Mouse (Mus musculus): ENCODE measurements around the gene Topbp1. TPM values are rescaled to one million over a fixed set of nuclear protein-coding genes. Genes with fewer than 3 reads are reported as not detected.

Gene Topbp1
- 10 to 100 TPM; 85.9 to 89.6 TPM for total RNA-seq (2023)

GRCm38 (mm10) chr9:103304927-103305326 lies at the start of gene Topbp1, which contains the start of gene 1300017J02Rik:
Topbp1 (plus strand) TSS chr9:103305215.
1300017J02Rik (minus strand) TSS chr9:103305082.

GRCm38 (mm10) chr9:103365290-103366247 lies 60.6 kb downstream of the Topbp1 start, which contains the start of gene Cdv3:
Cdv3 (minus strand) TSS chr9:103365840.

Other genes starting within 250 kb of the Topbp1 start
- under 1 TPM; 0.64 to 0.65 TPM for gene Rab6b, start 193.4 kb upstream of the Topbp1 start, total RNA-seq (2023)
- gene Srprb, start 103.1 kb upstream of the Topbp1 start, total RNA-seq (2023) = 10 to 100 TPM; 20.2 to 20.6 TPM
- gene Gm20425, start 74.9 kb upstream of the Topbp1 start, total RNA-seq (2023) = under 1 TPM in 1 of 2 experiments, not detected in 1; 0.81 TPM
- gene Trf, start 74.8 kb upstream of the Topbp1 start, total RNA-seq (2023) = 1 to 10 TPM; 4.7 to 9.5 TPM
- gene 1300017J02Rik, start 133 bp upstream of the Topbp1 start, total RNA-seq (2023) = not detected
- gene Cdv3, start 60.6 kb downstream of the Topbp1 start, total RNA-seq (2023) = 100 to 1,000 TPM; 181 to 187 TPM
- gene Bfsp2, start 175.2 kb downstream of the Topbp1 start, total RNA-seq (2023) = 10 to 100 TPM; 34.7 to 41.5 TPM

Measured in B cell, adult 67 days (primary cell).